Mouse (Mus musculus) embryo, embryonic 9.5 days (tissue): ENCODE data around the gene Maml2.

ENCODE experiments used
- DNase-seq: peaks from one replicate; pipeline ENCODE4 v3.0.0-alpha.2; 2017; ENCODE audit errors: extremely low spot score

The Maml2 gene

GRCm38 (mm10) chr9:13611561-13611960 lies 313.8 kb downstream of the Maml2 start:
- DNase-seq = no peak

GRCm38 (mm10) chr9:13612371-13612770 lies 314.6 kb downstream of the Maml2 start:
- no peak for DNase-seq

GRCm38 (mm10) chr9:13613325-13614268 lies 315.8 kb downstream of the Maml2 start:
- peak; percentile 34 for DNase-seq

- DNase-seq = no peak
These were observed 318.7 kb downstream of the Maml2 start for GRCm38 (mm10) chr9:13616383-13617009.

GRCm38 (mm10) chr9:13620794-13621193 lies 323.0 kb downstream of the Maml2 start:
- DNase-seq = no peak

- no peak for DNase-seq
These were observed 324.2 kb downstream of the Maml2 start for GRCm38 (mm10) chr9:13621941-13622340.

- DNase-seq = no peak
These were observed 324.7 kb downstream of the Maml2 start for GRCm38 (mm10) chr9:13622426-13622825.

GRCm38 (mm10) chr9:13623892-13624422 lies 326.2 kb downstream of the Maml2 start:
- no peak for DNase-seq

- DNase-seq = no peak
These were observed 327.0 kb downstream of the Maml2 start for GRCm38 (mm10) chr9:13624780-13625179.

GRCm38 (mm10) chr9:13625215-13625614 lies 327.5 kb downstream of the Maml2 start:
- no peak for DNase-seq

GRCm38 (mm10) chr9:13626480-13626879 lies 328.7 kb downstream of the Maml2 start:
- DNase-seq = no peak

- DNase-seq = no peak
These were observed 335.6 kb downstream of the Maml2 start for GRCm38 (mm10) chr9:13633371-13633770.

- no peak for DNase-seq
These were observed 341.9 kb downstream of the Maml2 start for GRCm38 (mm10) chr9:13639655-13640054.

- no peak for DNase-seq
These were observed 347.4 kb downstream of the Maml2 start for GRCm38 (mm10) chr9:13645153-13645552.

GRCm38 (mm10) chr9:13651065-13651464 lies 353.3 kb downstream of the Maml2 start:
- no peak for DNase-seq

GRCm38 (mm10) chr9:13651828-13652227 lies 354.1 kb downstream of the Maml2 start:
- DNase-seq = no peak

GRCm38 (mm10) chr9:13652389-13652877 lies 354.7 kb downstream of the Maml2 start:
- DNase-seq = peak; percentile 59

GRCm38 (mm10) chr9:13652917-13653316 lies 355.2 kb downstream of the Maml2 start:
- peak; percentile 58 for DNase-seq

- peak; percentile 60 for DNase-seq
These were observed 364.2 kb downstream of the Maml2 start for GRCm38 (mm10) chr9:13661768-13662623.

GRCm38 (mm10) chr9:13665487-13665969 lies 367.8 kb downstream of the Maml2 start:
- DNase-seq = no peak

- DNase-seq = no peak
These were observed 370.2 kb downstream of the Maml2 start for GRCm38 (mm10) chr9:13667955-13668354.
